Mouse (Mus musculus) mammary gland, adult 2 months (tissue): Measurements from ENCODE around the gene Fbln2. TPM values are rescaled to one million over a fixed set of nuclear protein-coding genes. Genes with fewer than 3 reads are reported as not detected.

ENCODE experiments used
- polyA plus RNA-seq: library from polyadenylated mRNA; depleted of rRNA; stranded (reverse); fragments of >200 nt; gene quantifications from 2 replicates; pipeline ENCODE4 v1.2.3, GENCODE M21; 2012; ENCODE audit warnings: low replicate concordance; rRNA removed

Fbln2 gene
- 175 and 196 TPM in 2 replicates for polyA plus RNA-seq

GRCm38 (mm10) chr6:91212155-91212554 is at the start of gene Fbln2:
Gene Fbln2 (plus strand): TSS chr6:91212455.

Other genes with a start within 250 kb of the Fbln2 start
- gene Iqsec1, start 223.8 kb upstream of the Fbln2 start, polyA plus RNA-seq: 136 and 374 TPM in 2 replicates
- 28.8 and 83.0 TPM in 2 replicates for gene Nup210, start 95.6 kb upstream of the Fbln2 start, polyA plus RNA-seq
- 39.8 and 49.6 TPM in 2 replicates for gene Hdac11, start 55.8 kb upstream of the Fbln2 start, polyA plus RNA-seq
- gene Wnt7a, start 198.9 kb downstream of the Fbln2 start, polyA plus RNA-seq: 0.03 TPM in 1 of 2 replicates, not detected in the other